Mouse (Mus musculus): ENCODE data around the gene Vmn1r50. TPM values are rescaled to one million over a fixed set of nuclear protein-coding genes. Genes with fewer than 3 reads are reported as not detected.

Vmn1r50 gene
- polyA plus RNA-seq (2014; fragmentation: Illumina TruSeq; extraction: RNeasy Lipid Tissue Mini Kit (QIAGEN cat#74804); ENCODE audit: insufficient read depth, low read depth, low replicate concordance) = not detected

DNA sequence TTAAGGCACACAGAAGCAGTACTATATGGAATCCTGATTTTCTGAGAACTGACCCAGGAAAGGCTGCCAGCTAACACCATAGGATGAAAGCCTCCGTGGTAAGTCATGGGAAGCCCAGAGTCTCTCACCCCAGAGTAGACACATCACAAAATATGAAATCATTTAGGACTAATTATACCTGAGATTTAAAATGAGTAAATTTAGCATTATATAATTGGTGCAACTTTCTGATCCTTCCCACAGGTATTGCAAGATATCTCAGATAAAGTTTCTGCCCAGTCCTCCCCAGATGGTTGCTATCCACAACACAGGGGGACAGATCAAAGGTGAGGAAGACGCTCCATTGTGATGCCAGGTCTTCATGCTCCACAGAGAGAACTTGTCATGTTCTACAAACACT, at the start of gene Vmn1r50:
Gene Vmn1r50, plus strand, starts transcription at position 301 of the 400 bp plus-strand sequence.

GRCm38 (mm10) chr6:90078406-90078805, 22.8 kb upstream of the Vmn1r50 start, which contains the start of gene Vmn1r49:
Vmn1r49 (minus strand) TSS chr6:90078506.

DNA sequence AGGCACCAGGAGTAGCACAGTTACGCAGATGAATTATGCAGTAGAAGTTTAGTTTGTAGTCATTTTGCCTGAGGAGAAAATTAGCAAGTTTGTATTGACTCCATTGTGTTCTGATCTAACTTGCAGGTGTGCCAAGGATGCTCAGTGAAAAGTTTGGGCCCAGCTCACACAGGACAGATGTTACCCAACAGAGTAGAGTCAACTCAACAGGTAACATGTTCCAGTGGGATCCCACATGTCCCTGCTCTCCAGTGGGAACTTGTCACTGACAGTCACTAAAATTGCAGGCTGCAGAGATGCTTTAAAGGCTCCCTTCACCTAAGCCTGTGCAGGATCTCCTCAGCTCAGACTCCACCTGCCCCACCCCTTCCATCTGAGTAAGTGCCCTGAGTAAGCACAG, 21.1 kb downstream of the Vmn1r50 start, which contains the start of gene Vmn1r51:
Gene Vmn1r51, plus strand, starts transcription at position 301 of the 400 bp plus-strand sequence.

Other genes starting within 250 kb of the Vmn1r50 start
- not detected for gene Vmn1r42, start 225.0 kb upstream of the Vmn1r50 start, polyA plus RNA-seq (2014; fragmentation: Illumina TruSeq; extraction: RNeasy Lipid Tissue Mini Kit (QIAGEN cat#74804); ENCODE audit: insufficient read depth, low read depth, low replicate concordance)
- gene Vmn1r43, start 225.0 kb upstream of the Vmn1r50 start, polyA plus RNA-seq (2014; fragmentation: Illumina TruSeq; extraction: RNeasy Lipid Tissue Mini Kit (QIAGEN cat#74804); ENCODE audit: insufficient read depth, low read depth, low replicate concordance) = not detected
- not detected for gene Vmn1r44, start 217.8 kb upstream of the Vmn1r50 start, polyA plus RNA-seq (2014; fragmentation: Illumina TruSeq; extraction: RNeasy Lipid Tissue Mini Kit (QIAGEN cat#74804); ENCODE audit: insufficient read depth, low read depth, low replicate concordance)
- not detected for gene Vmn1r45, start 160.8 kb upstream of the Vmn1r50 start, polyA plus RNA-seq (2014; fragmentation: Illumina TruSeq; extraction: RNeasy Lipid Tissue Mini Kit (QIAGEN cat#74804); ENCODE audit: insufficient read depth, low read depth, low replicate concordance)
- not detected for gene Vmn1r46, start 132.1 kb upstream of the Vmn1r50 start, polyA plus RNA-seq (2014; fragmentation: Illumina TruSeq; extraction: RNeasy Lipid Tissue Mini Kit (QIAGEN cat#74804); ENCODE audit: insufficient read depth, low read depth, low replicate concordance)
- not detected for gene Vmn1r47, start 85.3 kb upstream of the Vmn1r50 start, polyA plus RNA-seq (2014; fragmentation: Illumina TruSeq; extraction: RNeasy Lipid Tissue Mini Kit (QIAGEN cat#74804); ENCODE audit: insufficient read depth, low read depth, low replicate concordance)
- gene Vmn1r48, start 64.6 kb upstream of the Vmn1r50 start, polyA plus RNA-seq (2014; fragmentation: Illumina TruSeq; extraction: RNeasy Lipid Tissue Mini Kit (QIAGEN cat#74804); ENCODE audit: insufficient read depth, low read depth, low replicate concordance) = not detected
- not detected for gene Vmn1r49, start 22.9 kb upstream of the Vmn1r50 start, polyA plus RNA-seq (2014; fragmentation: Illumina TruSeq; extraction: RNeasy Lipid Tissue Mini Kit (QIAGEN cat#74804); ENCODE audit: insufficient read depth, low read depth, low replicate concordance)
- gene Vmn1r51, start 21.2 kb downstream of the Vmn1r50 start, polyA plus RNA-seq (2014; fragmentation: Illumina TruSeq; extraction: RNeasy Lipid Tissue Mini Kit (QIAGEN cat#74804); ENCODE audit: insufficient read depth, low read depth, low replicate concordance) = not detected
- gene Vmn1r52, start 73.4 kb downstream of the Vmn1r50 start, polyA plus RNA-seq (2014; fragmentation: Illumina TruSeq; extraction: RNeasy Lipid Tissue Mini Kit (QIAGEN cat#74804); ENCODE audit: insufficient read depth, low read depth, low replicate concordance) = not detected
- gene V1ra8, start 101.4 kb downstream of the Vmn1r50 start, polyA plus RNA-seq (2014; fragmentation: Illumina TruSeq; extraction: RNeasy Lipid Tissue Mini Kit (QIAGEN cat#74804); ENCODE audit: insufficient read depth, low read depth, low replicate concordance) = not detected
- not detected for gene Vmn1r53, start 123.0 kb downstream of the Vmn1r50 start, polyA plus RNA-seq (2014; fragmentation: Illumina TruSeq; extraction: RNeasy Lipid Tissue Mini Kit (QIAGEN cat#74804); ENCODE audit: insufficient read depth, low read depth, low replicate concordance)
- gene Vmn1r54, start 144.9 kb downstream of the Vmn1r50 start, polyA plus RNA-seq (2014; fragmentation: Illumina TruSeq; extraction: RNeasy Lipid Tissue Mini Kit (QIAGEN cat#74804); ENCODE audit: insufficient read depth, low read depth, low replicate concordance) = not detected
- gene BC048671, start 199.8 kb downstream of the Vmn1r50 start, polyA plus RNA-seq (2014; fragmentation: Illumina TruSeq; extraction: RNeasy Lipid Tissue Mini Kit (QIAGEN cat#74804); ENCODE audit: insufficient read depth, low read depth, low replicate concordance) = not detected
- 0.19 TPM for gene Chst13, start 223.8 kb downstream of the Vmn1r50 start, polyA plus RNA-seq (2014; fragmentation: Illumina TruSeq; extraction: RNeasy Lipid Tissue Mini Kit (QIAGEN cat#74804); ENCODE audit: insufficient read depth, low read depth, low replicate concordance)
- gene Uroc1, start 231.9 kb downstream of the Vmn1r50 start, polyA plus RNA-seq (2014; fragmentation: Illumina TruSeq; extraction: RNeasy Lipid Tissue Mini Kit (QIAGEN cat#74804); ENCODE audit: insufficient read depth, low read depth, low replicate concordance) = not detected